Mouse (Mus musculus): ENCODE measurements at regions not wholly inside any gene's neighbourhood (a gene's known extent, or its start where the extent isn't known, plus 50 kb on each side); places are given as distances from the start of the nearest gene placed in this dataset.
"Not testable (repeated sequence)": the region's sequence is repeated elsewhere in the genome, so short reads cannot be mapped to it uniquely, and the experiment has no call there.

- in situ Hi-C loops (cut with MboI; ENCODE audit: low sequenced_read_pairs) = no loop called here
Observed at GRCm38 (mm10) chr8:34353140-34353855, 241.8 kb upstream of the Gm10131 start.

- in situ Hi-C loops (cut with MboI; ENCODE audit: low sequenced_read_pairs) = no loop called here
Observed at GRCm38 (mm10) chr8:34334851-34335250, 223.3 kb upstream of the Gm10131 start.

DNA sequence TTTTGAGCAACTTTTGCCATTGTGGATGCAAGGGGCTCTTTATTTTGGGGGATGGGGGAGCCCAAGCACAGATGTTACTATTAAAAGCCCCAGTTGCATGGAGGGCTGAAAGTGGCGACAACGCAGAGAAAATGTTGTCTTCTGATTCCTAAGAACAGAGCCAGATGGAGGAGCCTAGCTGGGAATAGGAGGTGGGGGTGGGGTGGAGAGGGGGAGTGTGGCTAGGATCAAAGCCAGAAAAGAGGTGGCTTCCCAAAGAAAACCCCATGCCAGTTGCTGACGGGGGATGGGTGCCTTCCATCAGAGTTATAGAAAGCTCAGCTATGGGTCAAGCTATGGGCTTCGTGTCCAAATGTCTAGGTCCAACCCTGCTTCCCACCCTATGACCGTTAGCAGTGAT lies 220.1 kb upstream of the Gm10131 start:
- in situ Hi-C loops (cut with MboI; ENCODE audit: low sequenced_read_pairs) = no loop called here

- in situ Hi-C loops (cut with MboI; ENCODE audit: low sequenced_read_pairs) = no loop called here
Observed at GRCm38 (mm10) chr8:34326614-34326965, 215.1 kb upstream of the Gm10131 start.

DNA sequence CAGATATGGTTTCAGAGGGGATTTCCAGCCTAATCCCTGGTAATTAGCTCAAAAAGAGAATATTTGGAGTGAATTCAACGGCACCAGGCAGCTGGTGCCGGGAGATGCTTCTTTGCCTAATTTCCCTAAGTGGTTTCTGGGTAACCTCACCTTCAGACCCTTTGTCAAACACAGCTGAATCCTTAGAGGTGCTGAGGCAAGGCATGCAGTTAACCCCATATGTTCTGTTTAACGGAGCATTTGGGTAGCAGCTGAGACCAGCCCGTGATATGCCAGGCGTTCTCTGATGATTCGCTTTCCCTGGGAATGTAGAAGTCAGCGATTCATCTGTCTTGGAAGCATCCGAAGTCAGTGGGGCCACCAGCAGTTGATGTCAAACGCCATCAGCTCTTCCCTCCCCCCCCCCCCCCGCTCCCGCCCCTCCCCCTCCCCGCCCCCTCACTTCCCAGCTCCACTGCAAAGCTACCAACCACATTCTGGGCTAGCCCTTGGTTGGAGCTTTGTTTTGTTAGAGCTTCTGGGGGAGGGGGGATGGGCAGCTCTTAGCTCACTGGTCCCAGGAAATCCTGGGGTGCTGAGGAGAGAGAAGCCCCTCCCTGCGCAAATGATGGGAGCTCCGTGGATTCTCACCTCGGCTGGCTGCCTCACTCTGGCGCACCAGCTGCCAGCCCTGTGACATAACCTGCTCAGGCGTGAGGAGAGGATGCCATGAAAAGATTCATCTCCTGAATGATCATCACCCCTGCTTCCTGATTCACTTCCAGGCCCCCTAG lies 214.5 kb upstream of the Gm10131 start:
- in situ Hi-C loops (cut with MboI; ENCODE audit: low sequenced_read_pairs) = no loop called here

GRCm38 (mm10) chr8:34320158-34320587 lies 208.6 kb upstream of the Gm10131 start:
- in situ Hi-C loops (cut with MboI; ENCODE audit: low sequenced_read_pairs) = no loop called here

- in situ Hi-C loops (cut with MboI; ENCODE audit: low sequenced_read_pairs) = no loop called here
Observed at GRCm38 (mm10) chr8:34319719-34320118, 208.2 kb upstream of the Gm10131 start.

DNA sequence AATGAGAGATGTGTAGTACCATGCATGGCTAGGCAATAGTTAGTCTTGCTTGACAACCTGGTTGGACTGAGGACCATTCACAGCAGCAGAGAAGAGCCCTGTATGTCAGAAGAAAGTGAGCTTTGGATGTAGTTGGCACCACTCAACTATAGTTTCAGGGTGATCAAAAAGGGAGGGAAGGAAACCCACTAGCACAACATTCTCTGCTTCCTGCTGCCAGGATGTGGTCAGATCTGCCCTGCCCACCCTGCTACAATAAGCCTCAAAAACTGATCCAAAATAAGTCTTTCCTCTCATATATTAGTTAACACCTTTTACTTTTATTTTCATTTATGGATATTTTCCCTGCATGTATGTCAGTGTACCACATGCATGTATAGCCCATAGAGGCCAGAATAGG lies 203.7 kb upstream of the Gm10131 start:
- in situ Hi-C loops (cut with MboI; ENCODE audit: low sequenced_read_pairs) = no loop called here

DNA sequence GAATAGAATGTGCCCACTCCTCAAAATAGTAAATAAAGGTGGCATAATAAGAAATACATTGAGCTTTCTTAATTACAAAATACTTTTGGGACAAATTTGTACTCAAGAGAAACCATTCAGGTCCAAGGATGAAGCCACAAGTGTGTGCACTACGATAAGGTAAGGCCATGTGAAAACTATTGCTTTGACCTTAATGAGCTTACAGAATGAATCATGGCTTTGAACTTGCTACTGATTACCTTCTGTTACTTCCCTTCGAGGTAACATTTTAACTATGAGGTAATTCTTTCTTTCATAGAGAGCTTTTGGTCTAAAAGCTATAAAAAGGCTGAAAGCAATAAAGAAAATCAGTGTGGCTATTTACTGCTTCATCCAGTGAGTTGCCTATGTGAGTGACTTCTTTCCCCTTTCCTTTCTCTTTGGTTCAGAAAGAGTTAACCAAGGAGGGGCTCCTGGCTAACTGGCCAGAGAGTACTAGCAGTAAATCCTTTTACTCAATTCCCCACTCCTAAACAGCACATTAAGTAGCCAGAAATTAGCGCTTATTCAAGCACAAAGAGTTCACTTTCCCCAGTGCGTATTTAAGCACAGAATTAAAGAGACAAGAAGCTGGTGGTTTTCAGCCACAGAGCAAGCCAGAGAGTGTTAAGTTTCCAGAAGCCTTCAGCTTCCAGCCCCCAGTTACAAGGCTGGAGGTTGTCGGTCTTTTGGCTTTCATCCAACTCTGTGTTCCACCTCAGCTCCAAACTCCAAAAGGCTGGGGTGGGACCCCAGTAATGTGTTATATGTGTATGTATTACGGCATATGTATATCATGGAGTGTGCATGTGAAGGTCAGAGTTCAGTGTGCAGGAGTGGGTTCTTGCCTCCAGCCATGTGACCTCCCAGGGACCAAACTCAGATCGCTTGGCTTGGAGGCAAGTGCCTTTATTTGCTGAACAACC lies 194.3 kb upstream of the Gm10131 start:
- in situ Hi-C loops (cut with MboI; ENCODE audit: low sequenced_read_pairs) = no loop called here

DNA sequence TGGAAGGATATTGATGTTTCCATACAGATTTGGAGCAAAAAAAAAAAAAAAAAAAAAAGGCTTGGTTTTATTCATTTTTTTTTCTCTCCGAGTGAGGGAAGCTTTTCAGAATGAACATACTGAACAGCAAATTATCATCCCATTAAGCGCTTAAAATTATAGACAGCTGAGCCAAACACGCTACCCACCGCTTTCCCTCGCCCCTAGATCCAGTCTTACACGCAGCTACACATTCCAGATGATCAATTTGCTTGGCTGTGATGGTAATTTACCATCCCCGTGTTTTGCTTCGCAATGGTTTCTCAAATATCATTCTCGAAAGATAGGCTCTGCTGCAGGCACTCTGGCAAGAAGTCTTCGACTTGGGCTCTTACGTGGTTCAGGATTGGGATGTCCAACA lies 192.3 kb upstream of the Gm10131 start:
- in situ Hi-C loops (cut with MboI; ENCODE audit: low sequenced_read_pairs) = no loop called here

DNA sequence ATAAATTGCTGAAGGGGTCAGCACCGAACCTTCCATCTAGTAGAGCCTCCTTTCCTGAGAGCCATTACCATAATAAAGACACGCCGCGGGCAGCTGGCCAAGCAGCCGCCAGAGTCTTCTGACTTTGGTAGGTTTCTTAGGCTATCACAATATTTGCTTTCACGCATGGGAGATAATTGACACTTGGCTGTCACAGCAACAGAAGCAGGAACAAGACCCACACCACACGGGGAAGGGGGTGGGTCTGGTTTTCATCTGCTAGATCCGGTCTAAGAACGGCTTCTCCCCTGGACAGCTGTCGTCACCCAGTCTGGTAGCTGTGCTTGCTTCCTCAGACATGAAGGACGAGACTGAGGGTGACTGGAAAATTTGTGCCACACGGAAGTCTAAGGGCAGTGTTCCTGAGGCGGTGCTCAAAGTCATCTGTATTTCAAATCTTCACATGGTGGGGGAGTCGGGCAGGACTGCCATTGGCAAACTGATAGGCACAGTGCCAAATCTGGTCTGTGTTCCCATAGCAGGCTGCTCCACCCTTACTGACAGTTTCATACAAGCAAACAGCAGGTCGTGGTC lies 188.9 kb upstream of the Gm10131 start:
- in situ Hi-C loops (cut with MboI; ENCODE audit: low sequenced_read_pairs) = no loop called here

- in situ Hi-C loops (cut with MboI; ENCODE audit: low sequenced_read_pairs) = no loop called here
Observed at GRCm38 (mm10) chr8:34294721-34295120, 183.2 kb upstream of the Gm10131 start.

- in situ Hi-C loops (cut with MboI; ENCODE audit: low sequenced_read_pairs) = no loop called here
Observed at GRCm38 (mm10) chr8:34290670-34291069, 179.1 kb upstream of the Gm10131 start.

DNA sequence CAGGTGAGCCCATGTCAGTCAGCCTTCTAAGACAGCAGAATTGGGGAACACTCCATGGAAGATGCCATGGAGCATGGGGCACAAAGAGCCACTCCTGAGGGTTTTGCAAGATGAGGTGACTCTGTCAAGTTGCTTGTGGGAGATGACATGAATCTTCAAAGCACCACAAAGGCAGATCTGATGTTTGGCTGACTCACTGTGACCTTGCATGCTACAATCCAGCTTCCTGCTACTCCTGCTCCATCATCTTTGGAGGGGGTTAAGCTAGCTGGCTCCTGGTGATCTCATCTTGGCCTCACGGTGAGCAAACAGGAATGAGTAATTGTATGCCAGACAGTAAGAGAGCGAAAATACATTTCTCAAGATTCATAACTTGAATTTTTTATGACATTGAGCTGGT lies 176.3 kb upstream of the Gm10131 start:
- in situ Hi-C loops (cut with MboI; ENCODE audit: low sequenced_read_pairs) = no loop called here

- in situ Hi-C loops (cut with MboI; ENCODE audit: low sequenced_read_pairs) = no loop called here
Observed at GRCm38 (mm10) chr8:34284576-34284975, 173.0 kb upstream of the Gm10131 start.

GRCm38 (mm10) chr8:34280433-34280832 lies 168.9 kb upstream of the Gm10131 start:
- in situ Hi-C loops (cut with MboI; ENCODE audit: low sequenced_read_pairs) = no loop called here

GRCm38 (mm10) chr8:34275977-34276660 lies 164.6 kb upstream of the Gm10131 start:
- in situ Hi-C loops (cut with MboI; ENCODE audit: low sequenced_read_pairs) = no loop called here

DNA sequence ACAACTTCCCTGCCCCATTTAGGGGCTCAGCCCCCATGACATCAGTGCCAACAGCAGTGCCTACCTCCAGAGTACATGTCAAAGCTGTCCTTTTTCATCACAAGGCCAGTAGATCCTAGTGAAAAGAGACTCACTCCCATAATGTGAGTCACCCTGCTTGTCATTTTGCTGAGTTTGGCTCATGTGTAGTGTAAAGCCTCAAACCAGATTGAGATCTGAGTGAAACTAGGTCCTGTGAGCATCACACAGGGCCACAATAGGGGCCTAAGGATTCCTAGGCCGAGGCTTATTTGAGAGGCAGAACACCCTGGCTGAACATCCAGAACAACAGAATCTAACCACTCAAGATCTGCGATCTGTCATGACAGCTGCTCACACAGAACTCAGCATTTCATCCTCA lies 163.3 kb upstream of the Gm10131 start:
- in situ Hi-C loops (cut with MboI; ENCODE audit: low sequenced_read_pairs) = not testable (repeated sequence)

- in situ Hi-C loops (cut with MboI; ENCODE audit: low sequenced_read_pairs) = no loop called here
Observed at GRCm38 (mm10) chr8:34274171-34274570, 162.6 kb upstream of the Gm10131 start.

GRCm38 (mm10) chr8:34269848-34270247 lies 158.3 kb upstream of the Gm10131 start:
- in situ Hi-C loops (cut with MboI; ENCODE audit: low sequenced_read_pairs) = no loop called here
